ENCODE assay signal across 16 mouse cellular contexts in genomic region chr9:43784841-43785240, GRCm38 (mm10). TPM values are rescaled to one million over a fixed set of nuclear protein-coding genes. Genes with fewer than 3 reads are reported as not detected.
DNase-seq lines count a peak whose midpoint lies in the region; ATAC-seq lines count a peak whose summit lies in the region.
"Had no signal": no experiment of that assay in that cellular context is flagged by ENCODE, and none has a peak within 500 bp of the region (broad histone marks: within the 10 kb centered on the region; RNA-seq: fewer than 3 reads in every experiment).

No protein-coding gene starts in this region.

- no peak overlapping the region; the same call in 1 of the 2 replicates for H3K9ac ChIP-seq in stomach, embryonic 15.5 days
- H3K9ac ChIP-seq in forebrain, embryonic 11.5 days (ENCODE audit: low read length) = no peak overlapping the region; the same call in 1 of the 2 replicates
- H3K9ac ChIP-seq: liver, embryonic 13.5 days had no signal

- no peak overlapping the region for H3K4me3 ChIP-seq in heart, embryonic 10.5 days
- H3K4me3 ChIP-seq in stomach, embryonic 15.5 days (replicated peaks) = no peak overlapping the region
- H3K4me3 ChIP-seq in forebrain, embryonic 11.5 days (ENCODE audit: low read depth, low read length) = no peak overlapping the region
- H3K4me3 ChIP-seq: liver, embryonic 13.5 days; megakaryocyte, embryonic 14.5 days had no signal

- no peaks in the 10 kb centered on the region for H3K9me3 ChIP-seq in heart, embryonic 10.5 days
- H3K9me3 ChIP-seq in stomach, embryonic 15.5 days = no peaks in the 10 kb centered on the region
- H3K9me3 ChIP-seq in forebrain, embryonic 11.5 days (ENCODE audit: control insufficient read depth, low read length) = no peaks in the 10 kb centered on the region
- H3K9me3 ChIP-seq: liver, embryonic 13.5 days; megakaryocyte, embryonic 14.5 days had no signal

- 75% methylated on average over 13 of the region's 13 CpGs for WGBS in heart, embryonic 10.5 days
- 63% methylated on average over 13 of the region's 13 CpGs for WGBS in stomach, embryonic 15.5 days
- WGBS in forebrain, embryonic 11.5 days = 65% methylated on average over 13 of the region's 13 CpGs

- H3K36me3 ChIP-seq in heart, embryonic 10.5 days = no peaks in the 10 kb centered on the region
- H3K36me3 ChIP-seq in stomach, embryonic 15.5 days = no peaks in the 10 kb centered on the region
- H3K36me3 ChIP-seq in forebrain, embryonic 11.5 days (ENCODE audit: control insufficient read depth, insufficient read depth, low read length) = no peaks in the 10 kb centered on the region
- H3K36me3 ChIP-seq: liver, embryonic 13.5 days had no signal

- H3K4me1 ChIP-seq in heart, embryonic 10.5 days = peaks cover 59% of the 10 kb centered on the region
- H3K4me1 ChIP-seq in stomach, embryonic 15.5 days = peaks cover 21% of the 10 kb centered on the region; the same call in 1 of the 2 replicates
- H3K4me1 ChIP-seq in forebrain, embryonic 11.5 days (replicated peaks; ENCODE audit: control insufficient read depth, insufficient read depth, low read length) = peaks cover 4% of the 10 kb centered on the region; the same call in 1 of the 2 replicates
- H3K4me1 ChIP-seq: megakaryocyte, embryonic 14.5 days had no signal

- no peak for DNase-seq in heart, embryonic 10.5 days (ENCODE audit: low spot score)
- DNase-seq in heart, postnatal 25 days (ENCODE audit: low spot score) = no peak
- DNase-seq in R1 (ENCODE audit: low read depth, low spot score) = peak; percentile 28
- DNase-seq in cerebellum, postnatal 4 days (ENCODE audit: low spot score in 2 of 2) = no peak
- no peak for DNase-seq in forebrain, embryonic 11.5 days (ENCODE audit: low spot score)
- DNase-seq: cerebellum, postnatal 36 days; heart, adult 18-20 months; kidney, postnatal 14 days; layer of hippocampus, adult 9-11 months; liver, embryonic 13.5 days; right cerebral cortex, postnatal 4 days had no signal

- peak overlapping the region; percentile 42; the same call in 1 of the 2 replicates for H3K27ac ChIP-seq in heart, embryonic 10.5 days
- H3K27ac ChIP-seq in stomach, embryonic 15.5 days = peak overlapping the region; percentile 77
- H3K27ac ChIP-seq in forebrain, embryonic 11.5 days (ENCODE audit: low read depth, low read length) = no peak overlapping the region
- H3K27ac ChIP-seq: liver, embryonic 13.5 days had no signal

- peak; percentile 32 for ATAC-seq in inflammation-experienced regulatory T-cells, adult 6 months
- ATAC-seq in stomach, embryonic 15.5 days (ENCODE audit: insufficient read depth, low FRiP score, low read depth) = no peak
- no peak for ATAC-seq in frontal cortex, adult (ENCODE audit: low TSS enrichment)
- ATAC-seq in forebrain, embryonic 11.5 days (replicated peaks; ENCODE audit: low FRiP score) = no peak
- ATAC-seq: forebrain, embryonic 16.5 days had no signal

- intact Hi-C loops in heart, postnatal 25 days (cut with DNase I) = no loop called here

- no peaks in the 10 kb centered on the region for H3K27me3 ChIP-seq in heart, embryonic 10.5 days (ENCODE audit: insufficient read depth, poor library complexity, severe bottlenecking)
- H3K27me3 ChIP-seq in stomach, embryonic 15.5 days (replicated peaks) = no peaks in the 10 kb centered on the region
- no peaks in the 10 kb centered on the region for H3K27me3 ChIP-seq in forebrain, embryonic 11.5 days (ENCODE audit: control insufficient read depth, insufficient read depth, low read length)
- H3K27me3 ChIP-seq: liver, embryonic 13.5 days had no signal

- H3K4me2 ChIP-seq in stomach, embryonic 15.5 days = no peak overlapping the region
- no peak overlapping the region for H3K4me2 ChIP-seq in forebrain, embryonic 11.5 days (ENCODE audit: low read depth, low read length, severe bottlenecking)
- H3K4me2 ChIP-seq: liver, embryonic 13.5 days had no signal

RNA-seq across cellular contexts. Expression of gene Nectin1, which starts 41.1 kb away (rescaled TPM):
- polyA plus RNA-seq in heart, embryonic 10.5 days (2016; fragmentation: Nextera tagmentation; extraction: Ambion mirVana) = 1.7 and 3.9 TPM in 2 replicates
- total RNA-seq in heart, postnatal 25 days (2021) = 1 to 10 TPM; 3.0 to 3.6 TPM
- polyA plus RNA-seq in inflammation-experienced regulatory T-cells, adult 6 months (2017; shearing (Covaris generic)) = 1 to 10 TPM in 1 of 3 experiments, under 1 TPM in 2; 0.36 to 2.6 (median 0.57) TPM
- 7.0 and 9.3 TPM in 2 replicates for polyA plus RNA-seq in stomach, embryonic 15.5 days (2015; fragmentation: Nextera tagmentation; extraction: Ambion mirVana)
- 12.3 and 12.4 TPM in 2 replicates for polyA plus RNA-seq in forebrain, embryonic 11.5 days (2014; fragmentation: Nextera tagmentation; extraction: Ambion mirVana)
